Mouse (Mus musculus) MEL (cell line): ENCODE results near the gene Ccdc115. TPM values are rescaled to one million over a fixed set of nuclear protein-coding genes. Genes with fewer than 3 reads are reported as not detected.
A peak's percentile ranks its signal among the peaks of the same experiment; 100 is the strongest.

ENCODE experiments used
- DNase-seq: peaks from one replicate; pipeline ENCODE4 v3.0.0; 2011; ENCODE audit warnings: low read depth, low spot score
- H3K27ac ChIP-seq: 2 replicates; pipeline ENCODE4 v1.5.1; 2012; ENCODE audit warnings: low read depth, mild to moderate bottlenecking, control low read depth, low read length, moderate library complexity; ENCODE audit not compliant: control insufficient read depth
- H3K27me3 ChIP-seq, 2 experiments: fragments of 150-350 bp in 1 of 2; sonication (generic) in 1 of 2; 2 replicates each; pipeline ENCODE4 v1.6.1; 2012; ENCODE audit warnings: low read length in 2 of 2, mild to moderate bottlenecking in 2 of 2, improper control_type of control experiment in 1 of 2, moderate library complexity in 1 of 2; ENCODE audit not compliant: insufficient read depth in 2 of 2, control insufficient read depth in 1 of 2
- H3K36me3 ChIP-seq, 2 experiments: 2 replicates each; pipeline ENCODE4 v1.6.1; 2012 to 2014; ENCODE audit warnings: low read length in 2 of 2, improper control_type of control experiment in 1 of 2, inconsistent platforms in 1 of 2, mild to moderate bottlenecking in 1 of 2; ENCODE audit not compliant: insufficient read depth in 2 of 2, control insufficient read depth in 1 of 2
- H3K4me1 ChIP-seq, 2 experiments: fragments of 150-350 bp in 1 of 2; sonication (generic) in 1 of 2; 2 replicates each; pipeline ENCODE4 v1.6.1; 2012; ENCODE audit warnings: low read length in 2 of 2, improper control_type of control experiment in 1 of 2, mild to moderate bottlenecking in 1 of 2; ENCODE audit not compliant: insufficient read depth in 2 of 2, control insufficient read depth in 1 of 2
- H3K4me3 ChIP-seq, 2 experiments: fragments of 150-350 bp in 1 of 2; sonication (generic) in 1 of 2; 2 replicates each; pipeline ENCODE4 v1.5.1; 2012; ENCODE audit warnings: low read depth in 2 of 2, low read length in 2 of 2, mild to moderate bottlenecking in 2 of 2, moderate library complexity in 2 of 2, control low read depth in 1 of 2, improper control_type of control experiment in 1 of 2; ENCODE audit not compliant: control insufficient read depth in 1 of 2, insufficient read depth in 1 of 2
- H3K79me2 ChIP-seq: 2 replicates; pipeline ENCODE4 v1.6.1; 2012; ENCODE audit warnings: mild to moderate bottlenecking, low read length, moderate library complexity; ENCODE audit not compliant: control insufficient read depth, poor library complexity, insufficient read depth
- H3K9ac ChIP-seq: 2 replicates; pipeline ENCODE4 v1.6.1; 2012; ENCODE audit warnings: low read depth, mild to moderate bottlenecking, control low read depth, low read length, moderate library complexity; ENCODE audit not compliant: control insufficient read depth, poor library complexity, severe bottlenecking
- H3K9me3 ChIP-seq: fragments of 150-350 bp; sonication (generic); replicated peaks from 2 replicates; pipeline ENCODE4 v1.6.1; 2012; ENCODE audit warnings: mild to moderate bottlenecking, low read length, improper control_type of control experiment, moderate library complexity; ENCODE audit not compliant: insufficient read depth
- BHLHE40 ChIP-seq: IDR thresholded peaks from 2 replicates; pipeline ENCODE4 v1.6.1; 2012; ENCODE audit warnings: low read depth, mild to moderate bottlenecking, inconsistent platforms, low read length, improper control_type of control experiment, borderline replicate concordance
- CHD2 ChIP-seq: IDR thresholded peaks from 2 replicates; pipeline ENCODE4 v1.6.1; 2011; ENCODE audit warnings: low read length, improper control_type of control experiment
- CTCF ChIP-seq, 3 experiments: IDR thresholded peaks in 2 of 3; conservative IDR thresholded peaks in 1 of 3; 2 replicates each; pipeline ENCODE4 v1.5.1; 2011 to 2012; ENCODE audit warnings: low read length in 3 of 3, low read depth in 2 of 3, mild to moderate bottlenecking in 2 of 3, improper control_type of control experiment in 1 of 3, inconsistent platforms in 1 of 3, mixed read lengths in 1 of 3, moderate library complexity in 1 of 3; ENCODE audit not compliant: control insufficient read depth in 1 of 3, insufficient read depth in 1 of 3, poor library complexity in 1 of 3, severe bottlenecking in 1 of 3
- ELF1 ChIP-seq: IDR thresholded peaks from 2 replicates; pipeline ENCODE4 v1.6.1; 2014; ENCODE audit warnings: low read depth, mild to moderate bottlenecking, inconsistent platforms, low read length, improper control_type of control experiment, moderate library complexity
- GATA1 ChIP-seq: IDR thresholded peaks from 2 replicates; pipeline ENCODE4 v1.6.1; 2011; ENCODE audit warnings: low read depth, low read length, improper control_type of control experiment
- JUND ChIP-seq: IDR thresholded peaks from 2 replicates; pipeline ENCODE4 v1.6.1; 2011; ENCODE audit warnings: low read depth, mild to moderate bottlenecking, improper control_type of control experiment, low read length
- MAX ChIP-seq: IDR thresholded peaks from 2 replicates; pipeline ENCODE4 v1.6.1; 2011; ENCODE audit warnings: low read length, improper control_type of control experiment
- MAZ ChIP-seq: IDR thresholded peaks from 2 replicates; pipeline ENCODE4 v1.6.1; 2012; ENCODE audit warnings: low read depth, mild to moderate bottlenecking, inconsistent platforms, low read length, improper control_type of control experiment
- MEF2A ChIP-seq: IDR thresholded peaks from 2 replicates; pipeline ENCODE4 v1.6.1; 2014; ENCODE audit warnings: low read depth, mild to moderate bottlenecking, inconsistent platforms, low read length, improper control_type of control experiment; ENCODE audit not compliant: poor library complexity, insufficient replicate concordance, severe bottlenecking; ENCODE audit errors: extremely low read depth
- MXI1 ChIP-seq: IDR thresholded peaks from 2 replicates; pipeline ENCODE4 v1.6.1; 2011; ENCODE audit warnings: mild to moderate bottlenecking, low read depth, low read length, improper control_type of control experiment
- MYC ChIP-seq: IDR thresholded peaks from 2 replicates; pipeline ENCODE4 v1.6.1; 2011; ENCODE audit warnings: low read depth, mild to moderate bottlenecking, low read length, improper control_type of control experiment, moderate library complexity
- NELFE ChIP-seq: IDR thresholded peaks from 2 replicates; pipeline ENCODE4 v1.6.1; 2011; ENCODE audit warnings: low read depth, low read length, improper control_type of control experiment
- POLR2A ChIP-seq, 2 experiments: IDR thresholded peaks; 2 replicates each; pipeline ENCODE4 v1.6.1; 2011 to 2012; ENCODE audit warnings: low read length in 2 of 2, mild to moderate bottlenecking in 2 of 2, control low read depth in 1 of 2, improper control_type of control experiment in 1 of 2, low read depth in 1 of 2, moderate library complexity in 1 of 2; ENCODE audit not compliant: control insufficient read depth in 1 of 2, insufficient read depth in 1 of 2, poor library complexity in 1 of 2
- POLR2AphosphoS2 ChIP-seq: IDR thresholded peaks from 2 replicates; pipeline ENCODE4 v1.6.1; 2011; ENCODE audit warnings: low read length, improper control_type of control experiment
- POLR2AphosphoS5 ChIP-seq: IDR thresholded peaks from 2 replicates; pipeline ENCODE4 v1.6.1; 2012; ENCODE audit warnings: low read depth, borderline replicate concordance, mild to moderate bottlenecking, inconsistent platforms, low read length, moderate library complexity, mixed read lengths
- RCOR1 ChIP-seq: IDR thresholded peaks from 2 replicates; pipeline ENCODE4 v1.6.1; 2012; ENCODE audit warnings: low read depth, mild to moderate bottlenecking, inconsistent platforms, low read length, improper control_type of control experiment
- SIN3A ChIP-seq: IDR thresholded peaks from 2 replicates; pipeline ENCODE4 v1.6.1; 2012; ENCODE audit warnings: low read length, improper control_type of control experiment, inconsistent platforms
- SMC3 ChIP-seq: IDR thresholded peaks from 2 replicates; pipeline ENCODE4 v1.6.1; 2011; ENCODE audit warnings: low read depth, low read length, improper control_type of control experiment
- TAL1 ChIP-seq: IDR thresholded peaks from 2 replicates; pipeline ENCODE4 v1.6.1; 2012; ENCODE audit warnings: mild to moderate bottlenecking, inconsistent platforms, low read length, moderate library complexity, mixed read lengths
- TBP ChIP-seq: IDR thresholded peaks from 2 replicates; pipeline ENCODE4 v1.8.0; 2011; ENCODE audit warnings: low read depth, low read length, improper control_type of control experiment
- TCF12 ChIP-seq: IDR thresholded peaks from 2 replicates; pipeline ENCODE4 v1.6.1; 2014; ENCODE audit warnings: low read depth, mild to moderate bottlenecking, inconsistent platforms, low read length, improper control_type of control experiment, moderate library complexity
- USF1 ChIP-seq: IDR thresholded peaks from 2 replicates; pipeline ENCODE4 v1.6.1; 2014; ENCODE audit warnings: low read depth, mild to moderate bottlenecking, inconsistent platforms, low read length, improper control_type of control experiment, moderate library complexity
- USF2 ChIP-seq, 2 experiments: IDR thresholded peaks; 2 replicates each; pipeline ENCODE4 v1.6.1; 2011 to 2012; ENCODE audit warnings: improper control_type of control experiment in 2 of 2, low read length in 2 of 2, borderline replicate concordance in 1 of 2, inconsistent platforms in 1 of 2, low read depth in 1 of 2, mild to moderate bottlenecking in 1 of 2; ENCODE audit not compliant: insufficient read depth in 1 of 2
- ZC3H11A ChIP-seq: IDR thresholded peaks from 2 replicates; pipeline ENCODE4 v1.6.1; 2012; ENCODE audit warnings: low read depth, mild to moderate bottlenecking, inconsistent platforms, low read length, improper control_type of control experiment
- ZMIZ1 ChIP-seq: IDR thresholded peaks from 2 replicates; pipeline ENCODE4 v1.6.1; 2012; ENCODE audit warnings: low read depth, mild to moderate bottlenecking, inconsistent platforms, low read length, improper control_type of control experiment, moderate library complexity
- polyA plus RNA-seq, 2 experiments: library from polyadenylated mRNA; stranded (reverse) in 1 of 2; unstranded in 1 of 2; fragments of >175 nt in 1 of 2; fragments of >200 nt in 1 of 2; gene quantifications; 2 replicates each; pipeline versions ENCODE4 v1.2.1 to v1.2.4; 2012; ENCODE audit warnings: low replicate concordance in 2 of 2, low read depth in 1 of 2; ENCODE audit not compliant: insufficient read length in 2 of 2, insufficient read depth in 1 of 2, missing spikeins in 1 of 2
- total RNA-seq: library from RNA; depleted of rRNA; stranded (reverse); fragments of 300-350 nt; gene quantifications from 2 replicates; pipeline ENCODE4 v1.2.3, GENCODE M21; 2012

The Ccdc115 gene
- total and polyA plus RNA-seq, 3 experiments: 63.4 to 78.7 TPM; not detected in 1

DNA sequence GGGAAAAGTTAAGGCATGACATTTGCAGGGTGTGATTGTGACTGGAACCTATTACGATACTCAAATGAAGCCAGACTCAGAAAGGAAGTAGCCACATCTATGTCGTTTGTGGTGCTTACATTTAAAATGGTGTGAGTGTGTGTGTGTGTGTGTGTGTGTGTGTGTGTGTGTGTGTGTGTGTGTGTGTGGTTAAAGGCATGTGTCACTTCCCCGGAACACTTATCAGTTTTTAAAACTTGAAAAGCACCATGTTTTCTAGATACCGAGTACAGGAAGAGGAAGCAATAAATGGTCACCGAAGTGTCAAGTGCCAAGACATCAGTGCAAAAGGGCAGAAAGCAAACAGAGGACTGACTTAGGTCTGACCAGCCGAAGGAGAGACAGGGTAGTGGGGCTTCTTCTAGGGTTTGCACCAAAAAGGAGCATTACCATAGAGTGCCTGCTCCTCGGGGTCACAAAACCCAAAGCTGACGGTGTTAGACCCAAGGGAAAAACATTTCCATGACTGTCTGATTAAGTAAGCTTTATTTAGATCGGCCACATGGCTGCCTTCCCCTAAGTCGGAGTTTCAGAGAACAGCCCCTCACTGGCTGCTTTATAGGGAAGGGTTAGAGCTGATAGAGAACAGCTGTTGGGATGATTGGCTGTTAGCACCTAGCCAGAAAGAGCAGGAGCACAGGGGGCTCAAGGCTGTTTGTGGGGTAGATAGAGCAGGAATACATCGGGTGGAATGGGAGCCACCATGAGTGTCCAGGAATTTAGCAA is 39.6 kb upstream of the Ccdc115 start (continued):
- TF ChIP-seq GATA1 (no peak; the same call in 1 of the 2 replicates), MEF2A (peak; percentile 22; the same call in 1 of the 2 replicates), ZC3H11A (no peak), ZMIZ1 (0 out of 2 replicates have a peak, but pooled peaks have one; percentile 26), RCOR1 (no peak; the same call in none of the 2 replicates), MAZ (no peak), POLR2AphosphoS5 (no peak), MXI1 (peak; percentile 58), NELFE (no peak), SIN3A (peak; percentile 76), JUND (no peak), MYC (0 out of 2 replicates have a peak, but pooled peaks have one; percentile 61), TBP (no peak), TCF12 (0 out of 2 replicates have a peak, but pooled peaks have one; percentile 51), USF1 (no peak), TAL1 (no peak), SMC3 (no peak), CTCF (IDR thresholded peaks at IDR 0.05 in 2 of 3, conservative IDR thresholded peaks at IDR 0.05 in 1 of 3; ENCODE audit: control insufficient read depth in 1 of 3, insufficient read depth in 1 of 3, low read depth in 2 of 3, low read length in 3 of 3, poor library complexity in 1 of 3, severe bottlenecking in 1 of 3) (no peak), CHD2 (no peak)

DNA sequence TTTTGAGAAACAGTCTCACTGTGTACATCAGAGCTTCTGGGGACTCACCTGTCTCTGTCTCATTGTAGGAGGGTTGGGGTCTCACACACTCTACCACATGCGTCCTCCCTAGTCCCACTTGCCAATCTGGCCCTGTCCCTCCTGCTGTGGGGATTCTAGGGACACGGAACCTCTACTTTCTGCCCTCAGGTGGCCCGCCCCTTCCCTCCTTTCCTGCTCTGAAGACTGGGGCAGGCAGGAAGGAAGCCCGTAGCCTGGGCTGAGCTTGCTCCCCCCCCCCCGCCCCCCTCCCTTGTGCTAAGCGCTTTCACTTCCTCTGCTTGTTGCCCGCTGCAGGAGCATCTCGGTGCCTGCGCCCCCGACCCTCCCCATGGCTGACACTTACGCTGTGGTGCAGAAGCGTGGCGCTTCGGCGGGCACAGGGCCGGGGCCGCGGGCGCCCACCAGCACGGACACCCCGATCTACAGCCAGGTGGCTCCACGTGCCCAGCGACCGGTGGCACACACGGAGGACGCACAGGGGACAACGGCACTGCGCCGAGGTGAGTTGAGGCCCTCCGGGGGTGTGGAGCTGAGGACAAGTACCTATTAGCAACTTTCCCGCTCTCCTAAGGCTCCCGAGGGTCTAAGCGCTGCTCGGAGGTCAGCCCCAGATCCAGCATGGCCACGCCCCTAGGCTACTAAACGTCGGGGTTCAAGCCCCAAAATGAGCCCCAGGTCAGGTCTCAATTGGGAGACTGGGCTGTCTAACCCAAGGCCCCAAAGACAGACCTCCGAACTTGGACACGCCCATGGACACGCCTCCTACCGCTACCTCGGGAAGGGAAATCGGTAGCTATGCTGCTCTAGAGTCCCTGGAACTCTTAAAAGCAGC is 33.2 kb upstream of the Ccdc115 start:
- Histone ChIP-seq H3K79me2 (no peaks in the 10 kb centered on the region; the same call in 1 of the 2 replicates), H3K9me3 (no peaks in the 10 kb centered on the region), H3K27ac (peak overlapping the region; percentile 31), H3K36me3 (peaks cover 0 to 8% of the 10 kb centered on the region in 2 experiments; a peak in 2 of 4 replicates), H3K4me1 (peaks cover 7 to 8% of the 10 kb centered on the region in 2 experiments), H3K4me3 (peak overlapping the region; percentile 76 to 91), H3K9ac (peak overlapping the region; percentile 76), H3K27me3 (no peaks in the 10 kb centered on the region)
- peak; percentile 69; the same call in 1 of the 2 replicates for TF ChIP-seq MAX
- TF ChIP-seq POLR2A (IDR thresholded peaks at IDR 0.05; ENCODE audit: control insufficient read depth in 1 of 2, insufficient read depth in 1 of 2, low read depth in 1 of 2, low read length in 2 of 2, poor library complexity in 1 of 2): peak; percentile 60 to 62; a peak in 2 of 4 replicates
- TF ChIP-seq USF2 (IDR thresholded peaks at IDR 0.05; ENCODE audit: borderline replicate concordance in 1 of 2, insufficient read depth in 1 of 2, low read depth in 1 of 2, low read length in 2 of 2): no peak
- peak; percentile 85; the same call in 1 of the 2 replicates for TF ChIP-seq MAZ
- peak; percentile 24; the same call in 1 of the 2 replicates for TF ChIP-seq POLR2AphosphoS2
- 0 out of 2 replicates have a peak, but pooled peaks have one; percentile 34 for TF ChIP-seq SIN3A
- no peak for TF ChIP-seq BHLHE40
- TF ChIP-seq ELF1: 0 out of 2 replicates have a peak, but pooled peaks have one; percentile 36
- peak; percentile 28 for TF ChIP-seq MXI1
- peak; percentile 90 for DNase-seq
